Mouse (Mus musculus) lung, adult 2 months (tissue): Measurements from ENCODE around the gene Lrr1. TPM values are rescaled to one million over a fixed set of nuclear protein-coding genes. Genes with fewer than 3 reads are reported as not detected.

Source experiments
- DNase-seq: peaks from one replicate; pipeline ENCODE4 v3.0.0; 2022
- H3K4me1 ChIP-seq: fragments of 200-500 bp; 2 replicates; pipeline ENCODE4 v1.6.1; 2011; ENCODE audit warnings: low read length; ENCODE audit not compliant: control insufficient read depth, insufficient read depth
- H3K4me3 ChIP-seq: fragments of 200-500 bp; replicated peaks from 2 replicates; pipeline ENCODE3; 2011; ENCODE audit warnings: low read depth, mild to moderate bottlenecking, control low read depth, low read length; ENCODE audit errors: extremely low read depth
- CTCF ChIP-seq: fragments of 200-500 bp; IDR thresholded peaks from 2 replicates; pipeline ENCODE4 v1.5.1; 2011; ENCODE audit warnings: mild to moderate bottlenecking, low read length, control low read depth; ENCODE audit not compliant: insufficient read depth
- POLR2A ChIP-seq: fragments of 200-500 bp; IDR thresholded peaks from 2 replicates; pipeline ENCODE4 v1.6.1; 2011; ENCODE audit warnings: low read depth, mild to moderate bottlenecking, control low read depth, low read length, borderline replicate concordance; ENCODE audit errors: extremely low read depth
- WGBS: fragments of 180-500 bp; shearing (Covaris S2); methylation state at CpG from one replicate; pipeline ENCODE4 v1.1.7; 2018; 5-methylcytosine and 5-hydroxymethylcytosine counted together
- polyA plus RNA-seq: library from polyadenylated mRNA; depleted of rRNA; stranded (reverse); fragments of >200 nt; gene quantifications from 2 replicates; pipeline ENCODE4 v1.2.3, GENCODE M21; 2012

Gene Lrr1
- polyA plus RNA-seq, 1 experiment = 0.34 TPM

GRCm38 (mm10) chr12:69181800-69182199, 13.2 kb downstream of the Lrr1 start:
- TF ChIP-seq POLR2A (no peak), CTCF (no peak)

GRCm38 (mm10) chr12:69183583-69184308, 15.1 kb downstream of the Lrr1 start, which contains the start of the genes Rpl36al and Mgat2:
Gene Rpl36al (minus strand): TSS chr12:69184083.
Gene Mgat2 (plus strand): TSS chr12:69184157.
- WGBS = under 1% methylated on average over 84 of the region's 84 CpGs
- H3K4me3 ChIP-seq = peak within 1 kb of the TSS; percentile 98
- TF ChIP-seq CTCF (no peak), POLR2A (peak; percentile 90)
- peaks cover 13% of the 10 kb centered on the region for H3K4me1 ChIP-seq
- DNase-seq = peak; percentile 99

More at GRCm38 (mm10) chr12:69181800-69182199, 13.2 kb downstream of the Lrr1 start:
- no peak for DNase-seq
- Histone ChIP-seq H3K4me3 (no peak overlapping the region), H3K4me1 (peaks cover 8% of the 10 kb centered on the region)
- WGBS = 92% methylated on average over 4 of the region's 4 CpGs

GRCm38 (mm10) chr12:69184342-69185295, 16.0 kb downstream of the Lrr1 start:
- TF ChIP-seq POLR2A = no peak
- TF ChIP-seq CTCF = no peak
- Histone ChIP-seq H3K4me3 (peak overlapping the region; percentile 98), H3K4me1 (peaks cover 13% of the 10 kb centered on the region)
- DNase-seq = no peak
- WGBS = 1% methylated on average over 86 of the region's 86 CpGs

GRCm38 (mm10) chr12:69185371-69185770, 16.8 kb downstream of the Lrr1 start:
- peaks cover 13% of the 10 kb centered on the region for H3K4me1 ChIP-seq
- no peak for DNase-seq
- 61% methylated on average over 7 of the region's 7 CpGs for WGBS
- H3K4me3 ChIP-seq = peak overlapping the region; percentile 36
- TF ChIP-seq CTCF (no peak), POLR2A (no peak)

- 53% methylated on average over 5 of the region's 5 CpGs for WGBS
These were observed 18.3 kb downstream of the Lrr1 start for GRCm38 (mm10) chr12:69186811-69187471.

GRCm38 (mm10) chr12:69190074-69190473, 21.5 kb downstream of the Lrr1 start:
- peaks cover 11% of the 10 kb centered on the region for H3K4me1 ChIP-seq
- 87% methylated on average over 9 of the region's 9 CpGs for WGBS
- no peak for DNase-seq
- no peak overlapping the region for H3K4me3 ChIP-seq
- TF ChIP-seq POLR2A (no peak), CTCF (no peak)

More at GRCm38 (mm10) chr12:69186811-69187471, 18.3 kb downstream of the Lrr1 start:
- H3K4me3 ChIP-seq = no peak overlapping the region
- no peak for DNase-seq
- TF ChIP-seq POLR2A = no peak
- no peak for TF ChIP-seq CTCF
- peaks cover 13% of the 10 kb centered on the region for H3K4me1 ChIP-seq

GRCm38 (mm10) chr12:69190522-69190921, 21.9 kb downstream of the Lrr1 start:
- Histone ChIP-seq H3K4me1 (peaks cover 7% of the 10 kb centered on the region), H3K4me3 (no peak overlapping the region)
- TF ChIP-seq POLR2A (no peak), CTCF (no peak)
- DNase-seq = no peak
- 95% methylated on average over 1 of the region's 1 CpGs for WGBS

- Histone ChIP-seq H3K4me1 (peaks cover 5% of the 10 kb centered on the region), H3K4me3 (no peak overlapping the region)
- 85% methylated on average over 5 of the region's 5 CpGs for WGBS
- no peak for TF ChIP-seq CTCF
- TF ChIP-seq POLR2A = no peak
- DNase-seq = no peak
These were observed 22.8 kb downstream of the Lrr1 start for GRCm38 (mm10) chr12:69191396-69191795.

- H3K4me1 ChIP-seq = no peaks in the 10 kb centered on the region
- no peak for DNase-seq
- TF ChIP-seq POLR2A (no peak), CTCF (no peak)
- no peak overlapping the region for H3K4me3 ChIP-seq
- 92% methylated on average over 2 of the region's 2 CpGs for WGBS
These were observed 24.0 kb downstream of the Lrr1 start for GRCm38 (mm10) chr12:69192637-69193036.
